Comparison of ENCODE assay signal across 8 mouse cellular contexts in the genomic region with DNA sequence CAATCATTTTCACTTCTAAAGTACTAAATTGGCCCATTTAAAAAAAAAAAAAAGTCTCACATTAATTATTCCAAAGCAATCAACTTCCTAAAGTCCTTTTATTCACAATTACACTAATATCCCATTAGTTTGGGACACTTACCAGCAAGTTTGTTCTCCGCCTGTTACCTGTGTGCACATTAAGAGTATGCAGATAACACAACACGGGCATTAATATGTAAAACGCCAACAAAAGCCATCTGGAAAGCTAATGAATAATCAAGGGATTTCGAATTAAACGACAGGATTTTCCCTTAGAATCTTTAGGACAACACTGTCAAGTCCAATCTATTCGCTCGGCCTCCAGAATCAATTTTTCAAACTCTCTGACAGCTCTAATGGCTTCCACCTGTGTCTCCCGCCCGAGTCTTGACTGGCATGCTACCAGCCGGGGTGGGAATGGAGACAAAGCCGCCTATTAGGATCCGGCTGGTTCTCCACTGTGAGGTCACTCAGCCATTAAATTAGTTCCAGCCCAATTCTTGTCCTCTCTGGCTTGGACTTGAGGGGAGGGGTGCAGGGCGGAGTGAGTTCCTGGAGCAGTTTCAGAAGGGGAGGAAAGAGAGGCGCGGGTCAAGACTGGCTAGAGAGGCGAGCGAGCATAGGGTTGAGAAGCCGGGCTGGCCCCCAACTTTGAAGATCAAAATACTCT.
DNase-seq lines count a peak whose midpoint lies in the region; ATAC-seq and TF ChIP-seq lines count a peak whose summit lies in the region.

No protein-coding gene starts in this region.

- peak; percentile 97 for DNase-seq in heart, adult 11 months
- peak; percentile 65 to 69 for DNase-seq in cerebellum, postnatal 36 days
- peak; percentile 76 for DNase-seq in gastrocnemius, adult 2 months
- peak; percentile 95 for DNase-seq in kidney, adult 2 months
- DNase-seq in midbrain, embryonic 10.5 days (ENCODE audit: low spot score), result peak; percentile 78
- DNase-seq in yolk sac, embryonic 10.5 days (ENCODE audit: low spot score), result peak; percentile 29
- no peak for DNase-seq in lung, postnatal 10 days

- intact Hi-C loops in gastrocnemius, adult 2 months (cut with DNase I), result no loop called here

- WGBS in heart, embryonic 11.5 days (ENCODE audit: insufficient replicate concordance), result 56% methylated on average over 18 of the region's 18 CpGs
- WGBS in kidney, adult 2 months, result 21% methylated on average over 18 of the region's 18 CpGs
- 13% methylated on average over 18 of the region's 18 CpGs for WGBS in midbrain, embryonic 10.5 days

- H3K9me3 ChIP-seq in heart, embryonic 11.5 days (replicated peaks; ENCODE audit: control insufficient read depth, low read length), result no peaks in the 10 kb centered on the region
- no peaks in the 10 kb centered on the region; the same call in 1 of the 2 replicates for H3K9me3 ChIP-seq in midbrain, embryonic 10.5 days (replicated peaks)

- H3K9ac ChIP-seq in heart, embryonic 11.5 days (ENCODE audit: low read depth, low read length), result no peak overlapping the region

- H3K4me1 ChIP-seq in heart, embryonic 11.5 days (ENCODE audit: control insufficient read depth, insufficient read depth, low read length), result no peaks in the 10 kb centered on the region
- H3K4me1 ChIP-seq in kidney, adult 2 months (ENCODE audit: control insufficient read depth, insufficient read depth, low read length), result peaks cover 10% of the 10 kb centered on the region; the same call in 1 of the 2 replicates
- peaks cover 41% of the 10 kb centered on the region for H3K4me1 ChIP-seq in midbrain, embryonic 10.5 days

- H3K27me3 ChIP-seq in heart, embryonic 11.5 days (ENCODE audit: control insufficient read depth, insufficient read depth, low read length), result no peaks in the 10 kb centered on the region
- no peaks in the 10 kb centered on the region for H3K27me3 ChIP-seq in kidney, adult 2 months (replicated peaks; ENCODE audit: control insufficient read depth, insufficient read depth, low read length)
- H3K27me3 ChIP-seq in midbrain, embryonic 10.5 days (ENCODE audit: low read depth, poor library complexity, severe bottlenecking), result peaks cover 100% of the 10 kb centered on the region

- H3K27ac ChIP-seq in heart, embryonic 11.5 days (ENCODE audit: low read depth, low read length), result no peak overlapping the region
- H3K27ac ChIP-seq in gastrocnemius, adult 2 months, result 0 out of 2 replicates have a peak overlapping the region, but pooled peaks have one; percentile 5
- H3K27ac ChIP-seq in kidney, adult 2 months (ENCODE audit: insufficient read depth, low read depth, low read length), result no peak overlapping the region
- H3K27ac ChIP-seq in midbrain, embryonic 10.5 days (replicated peaks), result no peak overlapping the region

- TF ChIP-seq POLR2A in kidney, adult 2 months (IDR thresholded peaks at IDR 0.05; ENCODE audit: low read depth, low read length), result no peak

- H3K36me3 ChIP-seq in heart, embryonic 11.5 days (ENCODE audit: control insufficient read depth, insufficient read depth, low read length), result no peaks in the 10 kb centered on the region
- no peaks in the 10 kb centered on the region for H3K36me3 ChIP-seq in kidney, adult 2 months (ENCODE audit: control insufficient read depth, insufficient read depth, low read length)
- peaks cover 7% of the 10 kb centered on the region for H3K36me3 ChIP-seq in midbrain, embryonic 10.5 days

- no peak for ATAC-seq in heart, embryonic 11.5 days (replicated peaks; ENCODE audit: insufficient number of reproducible peaks, low FRiP score, low TSS enrichment)

- no peak overlapping the region for H3K4me3 ChIP-seq in heart, embryonic 11.5 days (ENCODE audit: low read depth, low read length)
- peak overlapping the region; percentile 40 for H3K4me3 ChIP-seq in gastrocnemius, adult 2 months
- H3K4me3 ChIP-seq in kidney, adult 2 months (ENCODE audit: insufficient read depth, low read depth, low read length), result no peak overlapping the region
- peak overlapping the region; percentile 5; the same call in 1 of the 2 replicates for H3K4me3 ChIP-seq in midbrain, embryonic 10.5 days

- TF ChIP-seq CTCF in gastrocnemius, adult 2 months (IDR thresholded peaks at IDR 0.05), result no peak
- no peak for TF ChIP-seq CTCF in kidney, adult 2 months (conservative IDR thresholded peaks at IDR 0.05; ENCODE audit: insufficient read depth, insufficient read length, low read depth, low read length)

- no peak overlapping the region for H3K4me2 ChIP-seq in heart, embryonic 11.5 days

Comparison
In these comparisons a context has a peak if more than half of its experiments do, and no peak if none do; other contexts are left out.
1. H3K4me3 ChIP-seq: peak in gastrocnemius, adult 2 months (single experiment) and midbrain, embryonic 10.5 days (single experiment); none in heart, embryonic 11.5 days (single experiment) and kidney, adult 2 months (single experiment).